Mouse (Mus musculus): ENCODE data around the gene Kmt2e. TPM values are rescaled to one million over a fixed set of nuclear protein-coding genes. Genes with fewer than 3 reads are reported as not detected.

The Kmt2e gene
- polyA plus RNA-seq, 1 experiment from 2014 or later: 170 TPM

- H3K4me3 ChIP-seq: no peak overlapping the region
- WGBS: 27% methylated on average over 1 of the region's 1 CpGs
- no peak overlapping the region for H3K9ac ChIP-seq
- no peak overlapping the region for H3K4me2 ChIP-seq
- no peaks in the 10 kb centered on the region for H3K9me3 ChIP-seq
- H3K27me3 ChIP-seq: no peaks in the 10 kb centered on the region
- H3K4me1 ChIP-seq (replicated peaks): peaks cover 70% of the 10 kb centered on the region
- no peak overlapping the region for H3K27ac ChIP-seq
- H3K36me3 ChIP-seq: peaks cover 13% of the 10 kb centered on the region
- no peak for ATAC-seq (ENCODE audit: low FRiP score)
Measured at GRCm38 (mm10) chr5:23420410-23420809, 13.8 kb upstream of the Kmt2e start.

DNA sequence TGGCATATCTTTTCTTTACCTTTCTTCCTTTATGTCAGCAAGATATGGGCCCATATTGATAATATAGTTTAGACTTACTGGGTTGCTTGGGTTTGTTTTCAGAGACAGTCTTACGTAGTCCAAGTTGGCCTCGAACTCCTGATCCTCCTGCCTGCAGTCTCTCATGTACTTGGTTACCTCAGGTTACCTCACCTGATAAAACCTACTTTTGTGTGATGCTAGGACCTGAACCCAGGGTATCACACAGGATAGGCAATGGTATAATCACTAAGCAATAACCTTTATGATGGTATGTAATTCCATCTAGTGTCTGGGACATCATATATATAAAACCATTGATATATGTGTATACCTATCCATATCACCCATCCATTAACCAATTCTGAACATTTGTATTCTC is 12.8 kb upstream of the Kmt2e start:
- H3K9me3 ChIP-seq: no peaks in the 10 kb centered on the region
- WGBS: 92% methylated on average over 2 of the region's 2 CpGs
- H3K4me3 ChIP-seq: no peak overlapping the region
- peaks cover 66% of the 10 kb centered on the region for H3K4me1 ChIP-seq (replicated peaks)
- H3K36me3 ChIP-seq: peaks cover 13% of the 10 kb centered on the region
- H3K4me2 ChIP-seq: no peak overlapping the region
- H3K27ac ChIP-seq: no peak overlapping the region
- no peak overlapping the region for H3K9ac ChIP-seq
- ATAC-seq (ENCODE audit: low FRiP score): no peak
- H3K27me3 ChIP-seq: no peaks in the 10 kb centered on the region

DNA sequence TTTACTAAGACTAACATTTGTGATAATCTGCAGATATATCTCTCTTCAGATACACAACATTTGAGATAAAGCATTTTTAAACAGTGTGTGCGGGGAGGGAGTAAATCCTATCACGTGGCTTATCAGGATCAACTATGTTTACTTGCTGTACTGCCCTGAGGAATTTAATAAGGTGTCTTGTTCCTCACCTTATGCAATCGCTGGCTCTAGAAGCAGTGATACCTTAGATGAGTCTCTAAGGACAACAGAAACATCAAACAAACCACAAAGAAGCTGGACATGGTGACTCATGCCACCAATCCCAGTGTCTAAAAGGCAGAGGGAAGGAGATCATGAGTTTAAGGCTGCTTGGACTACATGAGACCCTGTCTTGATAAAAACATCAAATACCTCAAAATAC is 11.2 kb upstream of the Kmt2e start:
- Histone ChIP-seq H3K9ac (no peak overlapping the region), H3K4me3 (no peak overlapping the region), H3K27me3 (no peaks in the 10 kb centered on the region), H3K36me3 (peaks cover 16% of the 10 kb centered on the region), H3K27ac (no peak overlapping the region), H3K4me2 (no peak overlapping the region), H3K4me1 (replicated peaks) (peaks cover 62% of the 10 kb centered on the region), H3K9me3 (no peaks in the 10 kb centered on the region)
- WGBS: 90% methylated on average over 3 of the region's 3 CpGs
- no peak for ATAC-seq (ENCODE audit: low FRiP score)

- ATAC-seq (ENCODE audit: low FRiP score): no peak
Measured at GRCm38 (mm10) chr5:23427501-23427900, 6.7 kb upstream of the Kmt2e start.

GRCm38 (mm10) chr5:23431070-23431864 is 3.0 kb upstream of the Kmt2e start:
- H3K9me3 ChIP-seq: no peaks in the 10 kb centered on the region
- H3K4me1 ChIP-seq (replicated peaks): peaks cover 39% of the 10 kb centered on the region
- peak overlapping the region; percentile 77 for H3K27ac ChIP-seq
- peaks cover 3% of the 10 kb centered on the region; the same call in 1 of the 2 replicates for H3K36me3 ChIP-seq
- WGBS: 15% methylated on average over 10 of the region's 10 CpGs
- H3K4me2 ChIP-seq: peak overlapping the region; percentile 90
- ATAC-seq (ENCODE audit: low FRiP score): no peak
- peak overlapping the region; percentile 75 for H3K9ac ChIP-seq
- H3K4me3 ChIP-seq: peak overlapping the region; percentile 85
- no peaks in the 10 kb centered on the region for H3K27me3 ChIP-seq

More at GRCm38 (mm10) chr5:23427501-23427900, 6.7 kb upstream of the Kmt2e start:
- Histone ChIP-seq H3K27ac (no peak overlapping the region), H3K36me3 (peaks cover 16% of the 10 kb centered on the region), H3K4me2 (peak overlapping the region; percentile 19; the same call in 1 of the 2 replicates), H3K9me3 (no peaks in the 10 kb centered on the region), H3K9ac (no peak overlapping the region), H3K27me3 (no peaks in the 10 kb centered on the region), H3K4me3 (no peak overlapping the region), H3K4me1 (replicated peaks) (peaks cover 60% of the 10 kb centered on the region)
- 57% methylated on average over 1 of the region's 1 CpGs for WGBS

- peaks cover 35% of the 10 kb centered on the region for H3K4me1 ChIP-seq (replicated peaks)
- no peak for ATAC-seq (ENCODE audit: low FRiP score)
- 3% methylated on average over 10 of the region's 10 CpGs for WGBS
- H3K4me2 ChIP-seq: peak overlapping the region; percentile 90
- peak overlapping the region; percentile 85 for H3K4me3 ChIP-seq
- H3K36me3 ChIP-seq: no peaks in the 10 kb centered on the region; the same call in 1 of the 2 replicates
- peak overlapping the region; percentile 99 for H3K9ac ChIP-seq
- H3K27ac ChIP-seq: peak overlapping the region; percentile 100
- H3K9me3 ChIP-seq: no peaks in the 10 kb centered on the region
- no peaks in the 10 kb centered on the region for H3K27me3 ChIP-seq
Measured at GRCm38 (mm10) chr5:23431948-23432707, 2.1 kb upstream of the Kmt2e start.

DNA sequence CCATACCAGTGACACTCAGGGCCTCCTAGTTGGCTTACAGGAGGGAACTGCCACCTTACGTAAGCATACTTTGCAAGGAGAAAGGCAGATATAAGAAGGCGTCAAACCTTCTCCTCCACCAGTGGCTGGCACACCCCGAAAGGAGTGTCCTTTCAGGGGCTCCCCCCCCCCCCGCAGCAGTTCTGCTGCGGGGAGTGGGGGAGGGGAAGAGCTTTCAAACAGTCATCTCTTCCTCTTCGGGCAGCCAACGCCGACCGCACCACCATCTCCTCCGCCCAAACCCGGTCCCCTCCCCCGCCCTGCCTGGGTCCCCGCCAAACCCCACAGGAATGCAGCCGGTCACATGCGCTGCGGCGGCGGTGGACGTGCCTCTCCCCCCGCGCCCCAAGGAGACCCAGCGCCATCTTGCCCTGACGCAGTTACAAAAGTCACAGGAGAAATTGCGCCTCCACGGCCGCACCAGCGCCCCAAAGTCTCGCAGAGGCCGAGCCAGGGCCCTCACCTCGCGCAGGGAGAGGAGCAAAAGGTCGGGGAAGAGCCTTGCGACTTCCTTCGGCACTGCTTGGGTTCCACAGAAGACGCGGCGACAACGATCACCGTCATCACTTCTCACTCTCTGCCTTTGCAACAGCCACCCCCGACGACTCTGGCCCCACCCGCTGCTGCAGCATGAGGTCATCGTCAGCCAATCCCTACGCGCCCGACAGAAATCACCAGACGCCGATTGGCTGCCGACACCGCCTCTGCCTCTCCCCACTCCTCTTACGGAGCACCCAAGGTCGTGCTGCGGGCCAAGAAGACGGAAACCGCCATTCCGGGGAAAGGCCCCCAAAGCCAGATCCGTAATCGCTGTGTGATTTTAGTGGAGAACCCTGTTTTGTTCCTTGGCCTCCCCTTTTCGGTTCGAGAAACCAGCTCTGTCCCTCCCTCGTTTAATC is 1.3 kb upstream of the Kmt2e start:
- peaks cover 35% of the 10 kb centered on the region for H3K4me1 ChIP-seq (replicated peaks)
- no peaks in the 10 kb centered on the region for H3K36me3 ChIP-seq
- H3K27me3 ChIP-seq: no peaks in the 10 kb centered on the region
- under 1% methylated on average over 61 of the region's 61 CpGs for WGBS
- peak; percentile 93 for ATAC-seq (ENCODE audit: low FRiP score)
- H3K9ac ChIP-seq: peak overlapping the region; percentile 99
- H3K27ac ChIP-seq: peak overlapping the region; percentile 100
- no peaks in the 10 kb centered on the region for H3K9me3 ChIP-seq
- peak overlapping the region; percentile 85 for H3K4me3 ChIP-seq
- peak overlapping the region; percentile 90 for H3K4me2 ChIP-seq

DNA sequence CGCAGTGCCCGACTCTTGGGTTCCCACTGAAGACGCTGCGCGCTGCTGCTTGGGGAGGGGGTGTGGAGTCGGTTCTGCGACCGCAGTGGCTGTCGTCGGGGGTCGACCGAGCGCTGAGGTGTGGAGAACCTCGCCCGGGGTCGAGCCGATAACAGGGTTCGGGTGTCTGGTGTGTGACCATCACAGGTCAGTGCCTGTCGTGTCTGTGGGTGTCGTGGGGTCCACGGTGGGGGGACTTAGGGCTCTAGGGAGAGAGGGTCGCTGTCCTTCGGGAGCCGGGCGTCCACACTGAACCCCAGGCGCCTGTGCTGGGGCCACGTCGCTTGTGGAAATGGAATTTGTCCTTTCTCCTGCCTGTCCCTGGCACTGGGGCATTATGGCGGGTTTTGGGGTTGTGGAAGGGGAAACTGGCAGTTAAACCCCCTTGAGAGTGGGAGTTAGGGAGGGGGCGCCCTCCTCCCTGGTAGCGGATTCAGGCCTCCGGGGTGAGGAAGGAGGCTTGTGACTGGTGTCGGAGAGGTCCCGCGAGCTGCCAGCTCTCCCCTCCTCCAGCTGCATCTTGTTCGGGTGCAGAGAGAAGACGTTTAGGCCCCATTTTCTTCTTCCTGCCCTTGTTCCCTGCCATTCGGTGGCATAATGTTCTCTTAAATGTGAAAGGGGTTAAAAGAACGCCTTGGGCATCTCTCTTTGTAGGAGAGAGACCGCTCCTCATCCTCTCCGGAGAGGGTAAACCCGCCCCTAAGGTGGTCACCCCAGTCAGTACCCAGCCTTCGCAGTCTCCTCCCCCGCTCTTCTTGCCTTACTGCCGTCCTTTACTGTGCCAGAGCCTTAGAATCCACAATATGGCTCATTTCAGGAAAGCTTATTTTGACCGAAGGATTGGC is 599 bp downstream of the Kmt2e start:
- H3K9ac ChIP-seq: peak overlapping the region; percentile 99
- peaks cover 26% of the 10 kb centered on the region for H3K4me1 ChIP-seq (replicated peaks)
- under 1% methylated on average over 46 of the region's 46 CpGs for WGBS
- no peaks in the 10 kb centered on the region for H3K9me3 ChIP-seq
- H3K36me3 ChIP-seq: no peaks in the 10 kb centered on the region
- ATAC-seq (ENCODE audit: low FRiP score): peak; percentile 23
- no peaks in the 10 kb centered on the region for H3K27me3 ChIP-seq
- peak overlapping the region; percentile 100 for H3K27ac ChIP-seq
- H3K4me2 ChIP-seq: peak overlapping the region; percentile 90
- peak overlapping the region; percentile 85 for H3K4me3 ChIP-seq

DNA sequence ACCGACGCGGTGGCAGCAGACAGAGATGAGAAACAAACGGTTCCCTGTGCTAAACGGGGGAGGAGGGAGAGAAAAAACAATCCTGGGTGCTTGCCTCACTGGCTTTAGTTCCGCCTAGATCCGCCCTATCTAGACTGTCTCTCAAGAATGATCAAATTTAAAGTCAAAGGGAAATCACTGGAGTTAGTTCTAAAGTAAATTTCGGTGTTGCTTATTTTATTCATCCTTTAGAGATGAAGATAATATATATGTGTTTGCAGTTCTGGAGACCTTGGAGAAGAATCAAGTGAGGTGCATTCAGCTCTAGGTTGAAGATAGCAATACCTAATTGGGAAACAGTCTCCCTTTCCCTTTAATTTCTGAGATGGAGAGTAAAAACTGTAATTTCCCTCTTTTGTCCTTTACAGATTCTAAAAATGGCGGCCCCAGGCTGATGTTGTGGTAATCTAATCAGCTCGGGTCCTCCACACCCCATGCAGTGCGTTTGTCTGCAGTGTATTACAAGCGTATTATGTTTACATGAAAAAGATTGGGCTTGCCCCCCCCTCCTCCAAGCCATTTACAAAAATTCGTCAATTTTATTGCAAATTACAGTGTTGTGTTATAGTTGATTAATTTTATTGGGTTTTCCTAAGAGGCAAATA is 1.4 kb downstream of the Kmt2e start:
- Histone ChIP-seq H3K9me3 (no peaks in the 10 kb centered on the region), H3K4me2 (peak overlapping the region; percentile 90), H3K36me3 (no peaks in the 10 kb centered on the region), H3K4me3 (peak overlapping the region; percentile 85), H3K27ac (peak overlapping the region; percentile 100), H3K4me1 (replicated peaks) (peaks cover 19% of the 10 kb centered on the region), H3K9ac (peak overlapping the region; percentile 99), H3K27me3 (no peaks in the 10 kb centered on the region)
- ATAC-seq (ENCODE audit: low FRiP score): no peak
- WGBS: under 1% methylated on average over 13 of the region's 13 CpGs

- H3K27me3 ChIP-seq: no peaks in the 10 kb centered on the region
- no peak overlapping the region for H3K27ac ChIP-seq
Measured at GRCm38 (mm10) chr5:23436735-23437134, 2.5 kb downstream of the Kmt2e start.

GRCm38 (mm10) chr5:23439857-23440256 is 5.6 kb downstream of the Kmt2e start:
- Histone ChIP-seq H3K27ac (no peak overlapping the region), H3K27me3 (no peaks in the 10 kb centered on the region), H3K9me3 (no peaks in the 10 kb centered on the region), H3K4me2 (peak overlapping the region; percentile 42), H3K4me1 (replicated peaks) (peaks cover 37% of the 10 kb centered on the region), H3K9ac (no peak overlapping the region), H3K36me3 (no peaks in the 10 kb centered on the region), H3K4me3 (no peak overlapping the region)
- WGBS: 92% methylated on average over 3 of the region's 3 CpGs
- ATAC-seq (ENCODE audit: low FRiP score): no peak

More at GRCm38 (mm10) chr5:23436735-23437134, 2.5 kb downstream of the Kmt2e start:
- peak overlapping the region; percentile 85 for H3K4me3 ChIP-seq
- no peak for ATAC-seq (ENCODE audit: low FRiP score)
- peak overlapping the region; percentile 99 for H3K9ac ChIP-seq
- H3K36me3 ChIP-seq: no peaks in the 10 kb centered on the region
- peaks cover 22% of the 10 kb centered on the region for H3K4me1 ChIP-seq (replicated peaks)
- no peaks in the 10 kb centered on the region for H3K9me3 ChIP-seq
- 13% methylated on average over 2 of the region's 2 CpGs for WGBS
- H3K4me2 ChIP-seq: peak overlapping the region; percentile 90
